Comparison of ENCODE assay signal across 8 mouse cellular contexts in the genomic region with DNA sequence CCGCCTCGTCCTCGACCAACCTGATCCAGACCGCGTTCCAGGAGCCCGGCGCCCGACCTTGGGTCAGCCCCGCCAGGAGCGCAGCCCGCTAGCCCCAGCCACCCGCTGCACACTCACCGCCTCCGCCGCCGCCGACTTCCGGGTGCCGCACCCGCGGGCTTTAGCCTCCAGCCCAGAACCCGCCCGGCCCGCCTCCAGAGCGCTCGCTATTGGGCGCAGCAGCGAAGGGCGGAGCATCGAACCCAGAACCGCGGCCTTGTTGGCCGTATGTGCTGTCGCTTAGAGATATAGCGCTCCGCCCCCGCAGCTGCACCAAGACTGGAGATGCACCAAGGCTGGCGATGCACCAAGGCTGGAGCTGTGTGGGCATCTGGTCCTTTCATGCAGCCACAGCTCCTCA. TPM values are rescaled to one million over a fixed set of nuclear protein-coding genes. Genes with fewer than 3 reads are reported as not detected.
DNase-seq lines count a peak whose midpoint lies in the region; ATAC-seq and TF ChIP-seq lines count a peak whose summit lies in the region.

No protein-coding gene starts in this region.

- dilution Hi-C loops in CH12.LX (cut with MboI; ENCODE audit: extremely low pct_ligation_motif_present, extremely low pct_unique_long_range_greater_than_20kb, low sequenced_read_pairs): no loop called here

- peak; percentile 89 for ATAC-seq in forebrain, embryonic 11.5 days (replicated peaks; ENCODE audit: low FRiP score)
- ATAC-seq in heart, postnatal 0 days (ENCODE audit: insufficient read depth, low read depth): peak; percentile 88
- peak; percentile 88 for ATAC-seq in liver, embryonic 16.5 days (ENCODE audit: low read depth)
- ATAC-seq in neural tube, embryonic 13.5 days (ENCODE audit: low read depth): peak; percentile 90

- peak overlapping the region; percentile 64 to 83 (median 70) for H3K4me3 ChIP-seq in CH12.LX (replicated peaks in 1 of 3; ENCODE audit: low read depth in 2 of 3, low read length in 2 of 3, poor library complexity in 1 of 3)
- H3K4me3 ChIP-seq in forebrain, embryonic 11.5 days (ENCODE audit: low read depth, low read length): peak overlapping the region; percentile 37
- peak overlapping the region; percentile 61 for H3K4me3 ChIP-seq in heart, postnatal 0 days (ENCODE audit: low read depth, low read length)
- peak overlapping the region; percentile 81 for H3K4me3 ChIP-seq in liver, embryonic 16.5 days (ENCODE audit: low read depth, low read length)
- H3K4me3 ChIP-seq in neural tube, embryonic 13.5 days: peak overlapping the region; percentile 64
- peak overlapping the region; percentile 91 for H3K4me3 ChIP-seq in testis, adult 2 months (ENCODE audit: control insufficient read depth, low read depth, low read length)

- peak overlapping the region; percentile 63 for H3K9ac ChIP-seq in CH12.LX (ENCODE audit: insufficient read depth, low read depth)
- peak overlapping the region; percentile 48 for H3K9ac ChIP-seq in forebrain, embryonic 11.5 days (ENCODE audit: low read length)
- H3K9ac ChIP-seq in heart, postnatal 0 days (replicated peaks; ENCODE audit: low read depth, low read length): peak overlapping the region; percentile 61
- H3K9ac ChIP-seq in liver, embryonic 16.5 days (ENCODE audit: low read depth, low read length): peak overlapping the region; percentile 83
- H3K9ac ChIP-seq in neural tube, embryonic 13.5 days: peak overlapping the region; percentile 75

- H3K27ac ChIP-seq in CH12.LX (ENCODE audit: insufficient read depth, low read depth): no peak overlapping the region
- no peak overlapping the region for H3K27ac ChIP-seq in forebrain, embryonic 11.5 days (ENCODE audit: low read depth, low read length)
- H3K27ac ChIP-seq in heart, postnatal 0 days (ENCODE audit: low read depth): peak overlapping the region; percentile 54
- H3K27ac ChIP-seq in liver, embryonic 16.5 days (ENCODE audit: low read length): peak overlapping the region; percentile 85
- H3K27ac ChIP-seq in neural tube, embryonic 13.5 days (replicated peaks): peak overlapping the region; percentile 86
- peak overlapping the region; percentile 57 for H3K27ac ChIP-seq in testis, adult 2 months (ENCODE audit: control insufficient read depth, insufficient read depth, low read depth, low read length)

- in situ Hi-C loops in CH12.LX (cut with MboI; ENCODE audit: low pct_ligation_motif_present, low pct_unique_long_range_greater_than_20kb, low sequenced_read_pairs): no loop called here

- TF ChIP-seq POLR2A in CH12.LX (IDR thresholded peaks at IDR 0.05; ENCODE audit: low read depth, low read length): peak; percentile 90
- peak; percentile 62 for TF ChIP-seq POLR2A in testis, adult 2 months (IDR thresholded peaks at IDR 0.05; ENCODE audit: control insufficient read depth, low read depth, low read length)

- no peaks in the 10 kb centered on the region for H3K36me3 ChIP-seq in CH12.LX (replicated peaks in 1 of 2; ENCODE audit: control insufficient read depth in 1 of 2, insufficient read depth in 1 of 2, low read length in 1 of 2)
- no peaks in the 10 kb centered on the region for H3K36me3 ChIP-seq in forebrain, embryonic 11.5 days (ENCODE audit: control insufficient read depth, insufficient read depth, low read length)
- H3K36me3 ChIP-seq in heart, postnatal 0 days (replicated peaks; ENCODE audit: control insufficient read depth, insufficient read depth, low read length): no peaks in the 10 kb centered on the region
- H3K36me3 ChIP-seq in liver, embryonic 16.5 days (ENCODE audit: control insufficient read depth, insufficient read depth): no peaks in the 10 kb centered on the region
- no peaks in the 10 kb centered on the region for H3K36me3 ChIP-seq in neural tube, embryonic 13.5 days
- H3K36me3 ChIP-seq in testis, adult 2 months (ENCODE audit: control insufficient read depth, insufficient read depth, low read length): no peaks in the 10 kb centered on the region

- H3K27me3 ChIP-seq in CH12.LX (replicated peaks): peaks cover 29% of the 10 kb centered on the region
- H3K27me3 ChIP-seq in forebrain, embryonic 11.5 days (ENCODE audit: control insufficient read depth, insufficient read depth, low read length): no peaks in the 10 kb centered on the region
- H3K27me3 ChIP-seq in heart, postnatal 0 days (ENCODE audit: control insufficient read depth, insufficient read depth, low read length): 0 out of 2 replicates have a peak, but pooled peaks cover 3% of the 10 kb centered on the region
- peaks cover 30% of the 10 kb centered on the region for H3K27me3 ChIP-seq in liver, embryonic 16.5 days (ENCODE audit: control insufficient read depth, insufficient read depth, low read depth, low read length)
- no peaks in the 10 kb centered on the region for H3K27me3 ChIP-seq in neural tube, embryonic 13.5 days
- H3K27me3 ChIP-seq in testis, adult 2 months (ENCODE audit: control insufficient read depth, insufficient read depth, low read length): no peaks in the 10 kb centered on the region

- H3K4me2 ChIP-seq in CH12.LX (ENCODE audit: insufficient read depth, low read depth, poor library complexity, severe bottlenecking): peak overlapping the region; percentile 70
- H3K4me2 ChIP-seq in forebrain, embryonic 11.5 days (ENCODE audit: low read depth, low read length, severe bottlenecking): peak overlapping the region; percentile 67
- peak overlapping the region; percentile 69 for H3K4me2 ChIP-seq in heart, postnatal 0 days (ENCODE audit: low read depth, low read length)
- peak overlapping the region; percentile 77 for H3K4me2 ChIP-seq in liver, embryonic 16.5 days (ENCODE audit: low read depth, low read length)
- peak overlapping the region; percentile 76 for H3K4me2 ChIP-seq in neural tube, embryonic 13.5 days

- WGBS in forebrain, embryonic 11.5 days: under 1% methylated on average over 38 of the region's 38 CpGs
- WGBS in heart, postnatal 0 days: under 1% methylated on average over 37 of the region's 38 CpGs
- under 1% methylated on average over 37 of the region's 38 CpGs for WGBS in liver, embryonic 16.5 days (ENCODE audit: insufficient replicate concordance)
- under 1% methylated on average over 38 of the region's 38 CpGs for WGBS in neural tube, embryonic 13.5 days

- no peaks in the 10 kb centered on the region for H3K9me3 ChIP-seq in CH12.LX (replicated peaks; ENCODE audit: low read length)
- H3K9me3 ChIP-seq in forebrain, embryonic 11.5 days (ENCODE audit: control insufficient read depth, low read length): no peaks in the 10 kb centered on the region
- H3K9me3 ChIP-seq in heart, postnatal 0 days (replicated peaks; ENCODE audit: control insufficient read depth, low read length): no peaks in the 10 kb centered on the region
- no peaks in the 10 kb centered on the region for H3K9me3 ChIP-seq in liver, embryonic 16.5 days (replicated peaks; ENCODE audit: control insufficient read depth, low read length)
- H3K9me3 ChIP-seq in neural tube, embryonic 13.5 days: no peaks in the 10 kb centered on the region

- TF ChIP-seq CTCF in CH12.LX (conservative IDR thresholded peaks at IDR 0.05 in 1 of 2, IDR thresholded peaks at IDR 0.05 in 1 of 2; ENCODE audit: low read depth in 2 of 2, low read length in 2 of 2): no peak
- no peak for TF ChIP-seq CTCF in heart, postnatal 0 days (IDR thresholded peaks at IDR 0.05; ENCODE audit: low read depth)
- no peak for TF ChIP-seq CTCF in testis, adult 2 months (IDR thresholded peaks at IDR 0.05; ENCODE audit: control insufficient read depth, insufficient read depth, insufficient replicate concordance, low read depth, low read length)

- H3K79me2 ChIP-seq in CH12.LX (replicated peaks; ENCODE audit: control insufficient read depth, extremely low read depth, insufficient read depth, poor library complexity, severe bottlenecking): no peaks in the 10 kb centered on the region

- TF ChIP-seq RAD21 in CH12.LX (IDR thresholded peaks at IDR 0.05; ENCODE audit: low read depth, low read length): no peak

- no peak for TF ChIP-seq EP300 in CH12.LX (IDR thresholded peaks at IDR 0.05; ENCODE audit: low read length)
- no peak for TF ChIP-seq EP300 in heart, postnatal 0 days (IDR thresholded peaks at IDR 0.05; ENCODE audit: low read depth)

- peaks cover 9 to 35% of the 10 kb centered on the region in 2 experiments for H3K4me1 ChIP-seq in CH12.LX (ENCODE audit: control insufficient read depth in 1 of 2, insufficient read depth in 2 of 2)
- 0 out of 2 replicates have a peak, but pooled peaks cover 8% of the 10 kb centered on the region for H3K4me1 ChIP-seq in forebrain, embryonic 11.5 days (replicated peaks; ENCODE audit: control insufficient read depth, insufficient read depth, low read length)
- H3K4me1 ChIP-seq in heart, postnatal 0 days (ENCODE audit: control insufficient read depth, insufficient read depth): peaks cover 21% of the 10 kb centered on the region
- H3K4me1 ChIP-seq in liver, embryonic 16.5 days (ENCODE audit: control insufficient read depth, low read depth, low read length): peaks cover 50% of the 10 kb centered on the region
- H3K4me1 ChIP-seq in neural tube, embryonic 13.5 days (replicated peaks): peaks cover 69% of the 10 kb centered on the region
- H3K4me1 ChIP-seq in testis, adult 2 months (ENCODE audit: control insufficient read depth, insufficient read depth, low read length): peaks cover 17% of the 10 kb centered on the region

- peak; percentile 98 for DNase-seq in CH12.LX (ENCODE audit: extremely low read depth)
- DNase-seq in c-Kit-positive CD71-positive TER-119-negative erythroid progenitor cells, embryonic 14.5 days (ENCODE audit: low read depth): peak; percentile 96
- DNase-seq in forebrain, embryonic 11.5 days (ENCODE audit: low spot score): peak; percentile 97
- peak; percentile 91 for DNase-seq in heart, postnatal 0 days (ENCODE audit: low spot score)
- peak; percentile 97 to 98 for DNase-seq in kidney, postnatal 4 days

RNA-seq across cellular contexts. Expression of a gene that starts 4.1 kb away (rescaled TPM):
- total RNA-seq in CH12.LX (2012; rRNA removed) (9.6 and 11.2 TPM in 2 replicates), CH12.LX (2014; rRNA removed) (3.1 and 3.8 TPM in 2 replicates)
- 10.8 and 13.2 TPM in 2 replicates for polyA plus RNA-seq in CH12.LX (2012; ENCODE audit: insufficient read length, low read depth)
- 39.1 and 40.4 TPM in 2 replicates for polyA plus RNA-seq in forebrain, embryonic 11.5 days (2014; fragmentation: Nextera tagmentation; extraction: Ambion mirVana)
- 55.3 and 56.9 TPM in 2 replicates for total RNA-seq in heart, postnatal 0 days (2014; rRNA removed; ENCODE audit: low replicate concordance)
- polyA plus RNA-seq in heart, postnatal 0 days (2015; fragmentation: Nextera tagmentation; extraction: Ambion mirVana): 65.8 and 69.0 TPM in 2 replicates
- 52.1 and 54.7 TPM in 2 replicates for polyA plus RNA-seq in liver, embryonic 16.5 days (2015; fragmentation: Nextera tagmentation; extraction: Ambion mirVana)
- polyA plus RNA-seq in neural tube, embryonic 13.5 days (2015; fragmentation: Nextera tagmentation; extraction: Ambion mirVana): 74.0 and 79.5 TPM in 2 replicates
- polyA plus RNA-seq in testis, adult 2 months (2012; rRNA removed): 10.9 and 11.6 TPM in 2 replicates

RNA-seq across cellular contexts. Expression of a gene that starts 4.2 kb away (rescaled TPM):
- total RNA-seq in CH12.LX (2012; rRNA removed) (2.9 and 7.5 TPM in 2 replicates), CH12.LX (2014; rRNA removed) (1.1 and 3.3 TPM in 2 replicates)
- 3.5 and 3.9 TPM in 2 replicates for polyA plus RNA-seq in CH12.LX (2012; ENCODE audit: insufficient read length, low read depth)
- polyA plus RNA-seq in forebrain, embryonic 11.5 days (2014; fragmentation: Nextera tagmentation; extraction: Ambion mirVana): 99.4 and 103 TPM in 2 replicates
- total RNA-seq in heart, postnatal 0 days (2014; rRNA removed; ENCODE audit: low replicate concordance): 62.1 and 95.5 TPM in 2 replicates
- polyA plus RNA-seq in heart, postnatal 0 days (2015; fragmentation: Nextera tagmentation; extraction: Ambion mirVana): 22.5 and 22.6 TPM in 2 replicates
- polyA plus RNA-seq in liver, embryonic 16.5 days (2015; fragmentation: Nextera tagmentation; extraction: Ambion mirVana): 8.3 and 8.6 TPM in 2 replicates
- polyA plus RNA-seq in neural tube, embryonic 13.5 days (2015; fragmentation: Nextera tagmentation; extraction: Ambion mirVana): 85.2 and 93.6 TPM in 2 replicates
- 7.8 and 10.9 TPM in 2 replicates for polyA plus RNA-seq in testis, adult 2 months (2012; rRNA removed)

RNA-seq across cellular contexts. Expression of a gene that starts 54.7 kb away (rescaled TPM):
- total RNA-seq in CH12.LX (2012; rRNA removed) (31.8 and 44.1 TPM in 2 replicates), CH12.LX (2014; rRNA removed) (29.1 and 34.4 TPM in 2 replicates)
- polyA plus RNA-seq in CH12.LX (2012; ENCODE audit: insufficient read length, low read depth): 39.9 and 42.9 TPM in 2 replicates
- 49.1 and 52.4 TPM in 2 replicates for polyA plus RNA-seq in forebrain, embryonic 11.5 days (2014; fragmentation: Nextera tagmentation; extraction: Ambion mirVana)
- 23.4 and 23.5 TPM in 2 replicates for total RNA-seq in heart, postnatal 0 days (2014; rRNA removed; ENCODE audit: low replicate concordance)
- 8.9 and 9.6 TPM in 2 replicates for polyA plus RNA-seq in heart, postnatal 0 days (2015; fragmentation: Nextera tagmentation; extraction: Ambion mirVana)
- polyA plus RNA-seq in liver, embryonic 16.5 days (2015; fragmentation: Nextera tagmentation; extraction: Ambion mirVana): 10.5 and 11.3 TPM in 2 replicates
- 31.2 and 34.0 TPM in 2 replicates for polyA plus RNA-seq in neural tube, embryonic 13.5 days (2015; fragmentation: Nextera tagmentation; extraction: Ambion mirVana)
- 23.3 and 28.9 TPM in 2 replicates for polyA plus RNA-seq in testis, adult 2 months (2012; rRNA removed)

Comparison
In these comparisons a context has a peak if more than half of its experiments do, and no peak if none do; other contexts are left out.
1. H3K27ac ChIP-seq: peak in heart, postnatal 0 days (single experiment), liver, embryonic 16.5 days (single experiment), neural tube, embryonic 13.5 days (single experiment) and testis, adult 2 months (single experiment); none in CH12.LX (single experiment) and forebrain, embryonic 11.5 days (single experiment).
2. H3K4me3 ChIP-seq: peak in every context shown above with its lines; median percentile 91 in testis, adult 2 months; 81 in liver, embryonic 16.5 days; 70 in CH12.LX; 64 in neural tube, embryonic 13.5 days; 61 in heart, postnatal 0 days; 37 in forebrain, embryonic 11.5 days.
3. Peak in every context shown above with its lines, with median percentiles within 50 percentile points of each other: DNase-seq, H3K4me2 ChIP-seq, H3K9ac ChIP-seq and ATAC-seq.